Mouse (Mus musculus): ENCODE measurements around the gene Gm10563.

DNA sequence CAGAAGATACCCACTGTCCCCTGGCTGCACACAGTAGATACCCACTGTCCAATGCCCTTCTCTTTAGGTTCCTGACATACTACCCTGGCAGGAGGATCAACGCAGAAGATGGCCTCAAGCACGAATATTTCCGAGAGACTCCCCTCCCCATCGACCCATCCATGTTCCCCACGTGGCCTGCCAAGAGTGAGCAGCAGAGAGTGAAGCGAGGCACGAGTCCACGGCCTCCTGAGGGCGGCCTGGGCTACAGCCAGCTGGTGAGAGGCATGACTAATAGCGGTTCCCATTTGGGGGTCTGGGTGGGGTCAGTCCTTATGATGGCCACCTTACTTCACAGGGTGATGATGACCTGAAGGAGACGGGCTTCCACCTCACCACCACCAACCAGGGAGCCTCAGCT, 4.1 kb upstream of the Gm10563 start:
- TF ChIP-seq CTCF (IDR thresholded peaks at IDR 0.05; ENCODE audit: control insufficient read depth, insufficient read depth, insufficient replicate concordance, low read depth, low read length) (no peak), POLR2A (IDR thresholded peaks at IDR 0.05; ENCODE audit: control insufficient read depth, low read depth, low read length) (no peak)
